Mouse (Mus musculus) activated CD4-positive, CD25-positive, alpha-beta regulatory T cell, adult 4 months (primary cell): ENCODE measurements around the gene Tpm3. TPM values are rescaled to one million over a fixed set of nuclear protein-coding genes. Genes with fewer than 3 reads are reported as not detected.
A peak's percentile ranks its signal among the peaks of the same experiment; 100 is the strongest.
"Not testable (repeated sequence)": the region's sequence is repeated elsewhere in the genome, so short reads cannot be mapped to it uniquely, and the experiment has no call there.

Experiments
- ATAC-seq: one replicate; pipeline ENCODE4 v1.8.0; 2017
- polyA plus RNA-seq, 2 experiments: library from polyadenylated mRNA; unstranded; fragments of 100-300 nt; shearing (Covaris generic); gene quantifications; one replicate each; pipeline ENCODE4 v1.2.1; 2017

Tpm3 gene
- polyA plus RNA-seq, 2 experiments from 2014 or later, result 850 to 880 TPM

GRCm38 (mm10) chr3:90084790-90085189, 12.3 kb downstream of the Tpm3 start:
- ATAC-seq, result no peak

GRCm38 (mm10) chr3:90085281-90085680, 12.8 kb downstream of the Tpm3 start:
- ATAC-seq, result no peak

GRCm38 (mm10) chr3:90086068-90086467, 13.6 kb downstream of the Tpm3 start:
- peak; percentile 27 for ATAC-seq

- no peak for ATAC-seq
Observed at GRCm38 (mm10) chr3:90088617-90089016, 16.2 kb downstream of the Tpm3 start.

GRCm38 (mm10) chr3:90090892-90091291, 18.4 kb downstream of the Tpm3 start:
- no peak for ATAC-seq

GRCm38 (mm10) chr3:90094453-90094852, 22.0 kb downstream of the Tpm3 start:
- ATAC-seq, result no peak

- ATAC-seq, result no peak
Observed at GRCm38 (mm10) chr3:90097928-90098327, 25.5 kb downstream of the Tpm3 start.

GRCm38 (mm10) chr3:90101010-90101409, 28.6 kb downstream of the Tpm3 start:
- ATAC-seq, result no peak

GRCm38 (mm10) chr3:90101673-90102072, 29.2 kb downstream of the Tpm3 start:
- peak; percentile 74 for ATAC-seq

GRCm38 (mm10) chr3:90102239-90102638, 29.8 kb downstream of the Tpm3 start:
- ATAC-seq, result no peak

GRCm38 (mm10) chr3:90103176-90103575, 30.7 kb downstream of the Tpm3 start:
- no peak for ATAC-seq

- no peak for ATAC-seq
Observed at GRCm38 (mm10) chr3:90103938-90104337, 31.5 kb downstream of the Tpm3 start, which contains the start of gene Nup210l. Gene Nup210l (plus strand): TSS chr3:90104132.

GRCm38 (mm10) chr3:90111706-90112105, 39.3 kb downstream of the Tpm3 start:
- peak; percentile 36 for ATAC-seq

GRCm38 (mm10) chr3:90114342-90114741, 41.9 kb downstream of the Tpm3 start:
- ATAC-seq, result no peak

- no peak for ATAC-seq
Observed at GRCm38 (mm10) chr3:90115526-90115925, 43.1 kb downstream of the Tpm3 start.

- ATAC-seq, result no peak
Observed at GRCm38 (mm10) chr3:90118132-90118790, 45.8 kb downstream of the Tpm3 start.

GRCm38 (mm10) chr3:90122036-90122435, 49.6 kb downstream of the Tpm3 start:
- not testable (repeated sequence) for ATAC-seq

GRCm38 (mm10) chr3:90125710-90126109, 53.3 kb downstream of the Tpm3 start:
- ATAC-seq, result no peak

- ATAC-seq, result no peak
Observed at GRCm38 (mm10) chr3:90127881-90128280, 55.4 kb downstream of the Tpm3 start.

GRCm38 (mm10) chr3:90132745-90133144, 60.3 kb downstream of the Tpm3 start:
- no peak for ATAC-seq

GRCm38 (mm10) chr3:90133331-90133730, 60.9 kb downstream of the Tpm3 start:
- no peak for ATAC-seq

- ATAC-seq, result no peak
Observed at GRCm38 (mm10) chr3:90134483-90134882, 62.0 kb downstream of the Tpm3 start.

GRCm38 (mm10) chr3:90134993-90135392, 62.5 kb downstream of the Tpm3 start:
- ATAC-seq, result no peak

- ATAC-seq, result no peak
Observed at GRCm38 (mm10) chr3:90136660-90137059, 64.2 kb downstream of the Tpm3 start.

GRCm38 (mm10) chr3:90137606-90138005, 65.2 kb downstream of the Tpm3 start:
- no peak for ATAC-seq
